Mouse (Mus musculus): ENCODE results near the gene Prss56.
A peak's percentile ranks its signal among the peaks of the same experiment; 100 is the strongest.

The Prss56 gene

GRCm38 (mm10) chr1:87184751-87185139, 1.6 kb downstream of the Prss56 start:
- peak; percentile 49 for DNase-seq (ENCODE audit: extremely low read depth, low read depth)

- no peak for DNase-seq (ENCODE audit: extremely low read depth, low read depth)
Measured at GRCm38 (mm10) chr1:87185526-87185925, 2.4 kb downstream of the Prss56 start.

- DNase-seq (ENCODE audit: extremely low read depth, low read depth) = no peak
Measured at GRCm38 (mm10) chr1:87186261-87187036, 3.3 kb downstream of the Prss56 start.

GRCm38 (mm10) chr1:87187037-87187355, 3.9 kb downstream of the Prss56 start:
- peak; percentile 21 for DNase-seq (ENCODE audit: extremely low read depth, low read depth)

- DNase-seq (ENCODE audit: extremely low read depth, low read depth) = no peak
Measured at GRCm38 (mm10) chr1:87190429-87190828, 7.3 kb downstream of the Prss56 start, which contains the start of gene Chrnd. Chrnd (plus strand) TSS chr1:87190607.

GRCm38 (mm10) chr1:87197296-87197695, 14.2 kb downstream of the Prss56 start:
- DNase-seq (ENCODE audit: extremely low read depth, low read depth) = no peak

GRCm38 (mm10) chr1:87198119-87199065, 15.3 kb downstream of the Prss56 start:
- DNase-seq (ENCODE audit: extremely low read depth, low read depth) = no peak

- no peak for DNase-seq (ENCODE audit: extremely low read depth, low read depth)
Measured at GRCm38 (mm10) chr1:87200811-87201210, 17.7 kb downstream of the Prss56 start.

GRCm38 (mm10) chr1:87201848-87202247, 18.7 kb downstream of the Prss56 start:
- no peak for DNase-seq (ENCODE audit: extremely low read depth, low read depth)

- no peak for DNase-seq (ENCODE audit: extremely low read depth, low read depth)
Measured at GRCm38 (mm10) chr1:87203779-87204178, 20.7 kb downstream of the Prss56 start.

- DNase-seq (ENCODE audit: extremely low read depth, low read depth) = no peak
Measured at GRCm38 (mm10) chr1:87204465-87204864, 21.4 kb downstream of the Prss56 start, which contains the start of gene Chrng. Chrng (plus strand) TSS chr1:87204657.

- no peak for DNase-seq (ENCODE audit: extremely low read depth, low read depth)
Measured at GRCm38 (mm10) chr1:87205038-87205437, 21.9 kb downstream of the Prss56 start.

GRCm38 (mm10) chr1:87205502-87205901, 22.4 kb downstream of the Prss56 start:
- DNase-seq (ENCODE audit: extremely low read depth, low read depth) = no peak

- no peak for DNase-seq (ENCODE audit: extremely low read depth, low read depth)
Measured at GRCm38 (mm10) chr1:87206339-87206738, 23.2 kb downstream of the Prss56 start.

GRCm38 (mm10) chr1:87211431-87211830, 28.3 kb downstream of the Prss56 start:
- no peak for DNase-seq (ENCODE audit: extremely low read depth, low read depth)

- peak; percentile 85 for DNase-seq (ENCODE audit: extremely low read depth, low read depth)
Measured at GRCm38 (mm10) chr1:87213735-87214704, 30.9 kb downstream of the Prss56 start, which contains the start of gene Eif4e2. Eif4e2 (plus strand) TSS chr1:87213914.

- DNase-seq (ENCODE audit: extremely low read depth, low read depth) = no peak
Measured at GRCm38 (mm10) chr1:87214748-87215147, 31.6 kb downstream of the Prss56 start.

GRCm38 (mm10) chr1:87217938-87218337, 34.8 kb downstream of the Prss56 start:
- DNase-seq (ENCODE audit: extremely low read depth, low read depth) = peak; percentile 10

- no peak for DNase-seq (ENCODE audit: extremely low read depth, low read depth)
Measured at GRCm38 (mm10) chr1:87225739-87226138, 42.6 kb downstream of the Prss56 start.

- DNase-seq (ENCODE audit: extremely low read depth, low read depth) = no peak
Measured at GRCm38 (mm10) chr1:87226409-87227159, 43.5 kb downstream of the Prss56 start.

Data from MEL-GATA-1-ER (cell line).